Mouse (Mus musculus): ENCODE results near the gene Usp32.
A peak's percentile ranks its signal among the peaks of the same experiment; 100 is the strongest.

Usp32 gene

GRCm38 (mm10) chr11:84948526-84948925 lies 191.4 kb downstream of the Usp32 start:
- no peak for DNase-seq (ENCODE audit: low spot score in 2 of 2)

GRCm38 (mm10) chr11:84948114-84948513 lies 191.8 kb downstream of the Usp32 start:
- DNase-seq (ENCODE audit: low spot score in 2 of 2), result no peak

GRCm38 (mm10) chr11:84947206-84947605 lies 192.8 kb downstream of the Usp32 start:
- no peak for DNase-seq (ENCODE audit: low spot score in 2 of 2)

- no peak for DNase-seq (ENCODE audit: low spot score in 2 of 2)
Measured at GRCm38 (mm10) chr11:84945841-84946240, 194.1 kb downstream of the Usp32 start.

GRCm38 (mm10) chr11:84944639-84945435 lies 195.1 kb downstream of the Usp32 start:
- DNase-seq (ENCODE audit: low spot score in 2 of 2), result no peak

- peak in 1 of 2 experiments; percentile 3 for DNase-seq (ENCODE audit: low spot score in 2 of 2)
Measured at GRCm38 (mm10) chr11:84943948-84944347, 196.0 kb downstream of the Usp32 start.

- no peak for DNase-seq (ENCODE audit: low spot score in 2 of 2)
Measured at GRCm38 (mm10) chr11:84940140-84940539, 199.8 kb downstream of the Usp32 start.

- DNase-seq (ENCODE audit: low spot score in 2 of 2), result no peak
Measured at GRCm38 (mm10) chr11:84939508-84940053, 200.4 kb downstream of the Usp32 start.

Data from spleen, postnatal 36 days (tissue).